Mouse (Mus musculus): ENCODE data around the gene Thnsl1. TPM values are rescaled to one million over a fixed set of nuclear protein-coding genes. Genes with fewer than 3 reads are reported as not detected.

Thnsl1 gene
- polyA plus RNA-seq, 1 experiment: 13.6 TPM

GRCm38 (mm10) chr2:21260060-21260459 is 54.5 kb downstream of the Thnsl1 start:
- H3K4me1 ChIP-seq (ENCODE audit: control insufficient read depth, insufficient read depth, low read length): no peaks in the 10 kb centered on the region
- no peak for TF ChIP-seq CTCF (IDR thresholded peaks at IDR 0.05; ENCODE audit: extremely low read depth, insufficient read depth, low read length)
- no peak for TF ChIP-seq POLR2A (IDR thresholded peaks at IDR 0.05; ENCODE audit: extremely low read depth, insufficient read depth, low read length)
- H3K4me3 ChIP-seq (ENCODE audit: insufficient read depth, low read length): no peak overlapping the region
- no peak overlapping the region for H3K27ac ChIP-seq (ENCODE audit: insufficient read depth, low read length)

GRCm38 (mm10) chr2:21261370-21262006 is 56.0 kb downstream of the Thnsl1 start:
- TF ChIP-seq POLR2A (IDR thresholded peaks at IDR 0.05; ENCODE audit: extremely low read depth, insufficient read depth, low read length) (no peak), CTCF (IDR thresholded peaks at IDR 0.05; ENCODE audit: extremely low read depth, insufficient read depth, low read length) (peak; percentile 97)
- no peak overlapping the region for H3K4me3 ChIP-seq (ENCODE audit: insufficient read depth, low read length)
- H3K27ac ChIP-seq (ENCODE audit: insufficient read depth, low read length): no peak overlapping the region
- no peaks in the 10 kb centered on the region for H3K4me1 ChIP-seq (ENCODE audit: control insufficient read depth, insufficient read depth, low read length)

- H3K27ac ChIP-seq (ENCODE audit: insufficient read depth, low read length): no peak overlapping the region
- no peak overlapping the region for H3K4me3 ChIP-seq (ENCODE audit: insufficient read depth, low read length)
- TF ChIP-seq CTCF (IDR thresholded peaks at IDR 0.05; ENCODE audit: extremely low read depth, insufficient read depth, low read length): no peak
- TF ChIP-seq POLR2A (IDR thresholded peaks at IDR 0.05; ENCODE audit: extremely low read depth, insufficient read depth, low read length): no peak
- H3K4me1 ChIP-seq (ENCODE audit: control insufficient read depth, insufficient read depth, low read length): no peaks in the 10 kb centered on the region
Measured at GRCm38 (mm10) chr2:21264031-21264430, 58.5 kb downstream of the Thnsl1 start.

Other genes starting within 250 kb of the Thnsl1 start
- 104 and 131 TPM in 2 replicates for gene Arhgap21, start 236.8 kb upstream of the Thnsl1 start, polyA plus RNA-seq (2012; rRNA removed)
- 3.9 and 4.4 TPM in 2 replicates for gene Enkur, start 359 bp upstream of the Thnsl1 start, polyA plus RNA-seq (2012; rRNA removed)
- 49.3 and 56.8 TPM in 2 replicates for gene Gpr158, start 161.8 kb downstream of the Thnsl1 start, polyA plus RNA-seq (2012; rRNA removed)

All from cortical plate, adult 2 months (tissue).